Mouse (Mus musculus): ENCODE results near the gene Camk2n1.

DNA sequence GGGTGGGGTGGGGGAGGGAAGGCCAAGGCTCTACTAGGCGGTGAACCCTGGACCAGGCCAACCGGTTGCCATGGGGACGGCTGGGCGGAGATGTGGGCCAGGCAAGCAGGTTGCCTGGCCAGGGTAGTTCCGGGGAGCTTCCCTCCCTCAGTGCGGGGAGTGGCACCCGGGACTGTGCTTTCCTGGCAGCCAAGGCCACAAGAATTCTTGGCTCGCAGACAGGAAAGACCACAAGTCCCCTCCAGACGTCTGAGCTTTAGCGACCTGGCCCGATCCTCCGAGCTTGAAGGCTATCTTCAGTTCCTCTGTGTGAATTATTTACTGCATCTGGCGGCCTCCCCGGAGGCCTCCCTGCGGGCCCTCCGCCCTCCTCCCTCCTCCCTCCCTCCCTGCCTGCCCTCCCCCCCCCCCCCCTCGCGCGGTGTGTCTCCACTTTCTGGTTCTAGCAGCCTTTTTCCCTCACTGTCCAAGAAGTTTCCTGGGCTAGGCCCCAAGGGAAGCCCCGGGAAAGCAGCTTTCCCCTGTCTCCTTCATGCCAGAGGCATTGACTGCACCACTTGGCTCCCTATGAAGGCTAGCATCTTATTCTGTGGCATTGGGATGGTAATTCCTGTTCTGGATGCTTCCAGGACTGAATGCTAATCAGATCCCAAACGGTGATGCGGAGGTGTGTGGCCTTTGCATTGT is 10.7 kb downstream of the Camk2n1 start:
- TF ChIP-seq POLR2A (IDR thresholded peaks at IDR 0.05; ENCODE audit: insufficient read depth, low read length) (no peak), CTCF (IDR thresholded peaks at IDR 0.05; ENCODE audit: low read depth, low read length) (no peak)
